Comparison of ENCODE assay signal across 8 mouse cellular contexts in genomic region chr6:82041488-82042295, GRCm38 (mm10). TPM values are rescaled to one million over a fixed set of nuclear protein-coding genes. Genes with fewer than 3 reads are reported as not detected.
A peak's percentile ranks its signal among the peaks of the same experiment; 100 is the strongest.
DNase-seq lines count a peak whose midpoint lies in the region; ATAC-seq lines count a peak whose summit lies in the region.

No protein-coding gene starts in this region.

- H3K4me1 ChIP-seq in embryonic facial prominence, embryonic 12.5 days = peaks cover 32% of the 10 kb centered on the region; the same call in 1 of the 2 replicates
- peaks cover 13% of the 10 kb centered on the region for H3K4me1 ChIP-seq in limb, embryonic 11.5 days (ENCODE audit: control insufficient read depth, insufficient read depth, low read length)
- peaks cover 18% of the 10 kb centered on the region for H3K4me1 ChIP-seq in midbrain, embryonic 13.5 days (replicated peaks)

- intact Hi-C loops in heart, postnatal 14 days (cut with DNase I) = loop anchor here (2.0 to 5.0 kb wide), 3 partner anchors 46 to 77 kb away; no protein-coding TSS in a partner anchor

- peaks cover 8% of the 10 kb centered on the region; the same call in 1 of the 2 replicates for H3K27me3 ChIP-seq in embryonic facial prominence, embryonic 12.5 days
- 0 out of 2 replicates have a peak, but pooled peaks cover 2% of the 10 kb centered on the region for H3K27me3 ChIP-seq in limb, embryonic 11.5 days (ENCODE audit: control insufficient read depth, insufficient read depth, low read length)
- H3K27me3 ChIP-seq in midbrain, embryonic 13.5 days = peaks cover 73% of the 10 kb centered on the region

- no peaks in the 10 kb centered on the region for H3K9me3 ChIP-seq in embryonic facial prominence, embryonic 12.5 days
- H3K9me3 ChIP-seq in limb, embryonic 11.5 days (ENCODE audit: control insufficient read depth, low read length) = no peaks in the 10 kb centered on the region
- H3K9me3 ChIP-seq in midbrain, embryonic 13.5 days = no peaks in the 10 kb centered on the region

- H3K9ac ChIP-seq in embryonic facial prominence, embryonic 12.5 days = peak overlapping the region; percentile 70
- H3K9ac ChIP-seq in limb, embryonic 11.5 days (ENCODE audit: low read length) = peak overlapping the region; percentile 77
- H3K9ac ChIP-seq in midbrain, embryonic 13.5 days (replicated peaks) = peak overlapping the region; percentile 58

- peak; percentile 83 for ATAC-seq in embryonic facial prominence, embryonic 12.5 days (ENCODE audit: insufficient number of reproducible peaks, insufficient read depth, low FRiP score, low TSS enrichment)
- ATAC-seq in limb, embryonic 11.5 days (ENCODE audit: insufficient number of reproducible peaks, low FRiP score, low TSS enrichment, low read depth) = peak; percentile 85
- peak; percentile 66 for ATAC-seq in midbrain, embryonic 13.5 days

- peak; percentile 5 for DNase-seq in thymus, postnatal 14 days
- DNase-seq in thymus, postnatal 0 days (ENCODE audit: low spot score) = no peak
- DNase-seq in heart, postnatal 14 days = peak; percentile 39 to 40
- DNase-seq in limb, embryonic 11.5 days (ENCODE audit: low spot score) = peak; percentile 80
- peak; percentile 33 to 34 for DNase-seq in urinary bladder, postnatal 36 days (ENCODE audit: low spot score in 2 of 2)
- no peak for DNase-seq in cerebellum, adult 9-11 months

- peak overlapping the region; percentile 82 for H3K27ac ChIP-seq in embryonic facial prominence, embryonic 12.5 days
- peak overlapping the region; percentile 56 for H3K27ac ChIP-seq in limb, embryonic 11.5 days (replicated peaks; ENCODE audit: low read depth, low read length)
- no peak overlapping the region for H3K27ac ChIP-seq in midbrain, embryonic 13.5 days

- H3K4me3 ChIP-seq in embryonic facial prominence, embryonic 12.5 days = peak overlapping the region; percentile 64
- peak overlapping the region; percentile 62 for H3K4me3 ChIP-seq in limb, embryonic 11.5 days (ENCODE audit: low read depth, low read length)
- peak overlapping the region; percentile 49 for H3K4me3 ChIP-seq in midbrain, embryonic 13.5 days (replicated peaks)

- peak overlapping the region; percentile 82 for H3K4me2 ChIP-seq in embryonic facial prominence, embryonic 12.5 days (replicated peaks)
- peak overlapping the region; percentile 88 for H3K4me2 ChIP-seq in limb, embryonic 11.5 days (ENCODE audit: low read depth, severe bottlenecking)
- peak overlapping the region; percentile 96 for H3K4me2 ChIP-seq in midbrain, embryonic 13.5 days (replicated peaks)

- no peaks in the 10 kb centered on the region for H3K36me3 ChIP-seq in embryonic facial prominence, embryonic 12.5 days
- H3K36me3 ChIP-seq in limb, embryonic 11.5 days (ENCODE audit: control insufficient read depth, insufficient read depth, low read length) = no peaks in the 10 kb centered on the region
- no peaks in the 10 kb centered on the region for H3K36me3 ChIP-seq in midbrain, embryonic 13.5 days

- under 1% methylated on average over 40 of the region's 50 CpGs for WGBS in embryonic facial prominence, embryonic 12.5 days
- under 1% methylated on average over 49 of the region's 50 CpGs for WGBS in limb, embryonic 11.5 days
- under 1% methylated on average over 46 of the region's 50 CpGs for WGBS in midbrain, embryonic 13.5 days

RNA-seq across cellular contexts. Expression of gene Eva1a, which starts 0.8 kb away (rescaled TPM):
- polyA plus RNA-seq in thymus, postnatal 0 days (2015; fragmentation: Nextera tagmentation; extraction: Ambion mirVana) = 2.9 and 3.0 TPM in 2 replicates
- polyA plus RNA-seq in embryonic facial prominence, embryonic 12.5 days (2016; fragmentation: Nextera tagmentation; extraction: Ambion mirVana) = 13.1 and 14.5 TPM in 2 replicates
- 1 to 10 TPM; 3.7 to 5.2 TPM for total RNA-seq in heart, postnatal 14 days (2021)
- 16.7 and 19.7 TPM in 2 replicates for polyA plus RNA-seq in limb, embryonic 11.5 days (2014; fragmentation: Nextera tagmentation; extraction: Ambion mirVana)
- polyA plus RNA-seq in midbrain, embryonic 13.5 days (2015; fragmentation: Nextera tagmentation; extraction: Ambion mirVana) = 0.70 and 0.79 TPM in 2 replicates

Comparison
In these comparisons a context has a peak if more than half of its experiments do, and no peak if none do; other contexts are left out.
1. DNase-seq: peak in thymus, postnatal 14 days (single experiment), heart, postnatal 14 days (2 of 2), limb, embryonic 11.5 days (single experiment) and urinary bladder, postnatal 36 days (2 of 2); none in thymus, postnatal 0 days (single experiment) and cerebellum, adult 9-11 months (single experiment).
2. Peak in every context shown above with its lines, with median percentiles within 50 percentile points of each other: ATAC-seq, H3K4me2 ChIP-seq, H3K4me3 ChIP-seq and H3K9ac ChIP-seq.